Mouse (Mus musculus) brain, embryonic 14.5 days (tissue): ENCODE results near the gene Tmem178b.

Source experiments
- CTCF ChIP-seq: fragments of 200-500 bp; IDR thresholded peaks from 2 replicates; pipeline ENCODE4 v1.5.1; 2012; ENCODE audit warnings: inconsistent platforms, mild to moderate bottlenecking, moderate library complexity, borderline replicate concordance; ENCODE audit not compliant: insufficient read depth, insufficient read length; ENCODE audit errors: extremely low read depth
- POLR2A ChIP-seq: fragments of 200-500 bp; IDR thresholded peaks from 2 replicates; pipeline ENCODE4 v1.6.1; 2012; ENCODE audit warnings: mild to moderate bottlenecking, inconsistent platforms, borderline replicate concordance; ENCODE audit not compliant: poor library complexity, insufficient read depth, insufficient read length, severe bottlenecking; ENCODE audit errors: extremely low read depth

DNA sequence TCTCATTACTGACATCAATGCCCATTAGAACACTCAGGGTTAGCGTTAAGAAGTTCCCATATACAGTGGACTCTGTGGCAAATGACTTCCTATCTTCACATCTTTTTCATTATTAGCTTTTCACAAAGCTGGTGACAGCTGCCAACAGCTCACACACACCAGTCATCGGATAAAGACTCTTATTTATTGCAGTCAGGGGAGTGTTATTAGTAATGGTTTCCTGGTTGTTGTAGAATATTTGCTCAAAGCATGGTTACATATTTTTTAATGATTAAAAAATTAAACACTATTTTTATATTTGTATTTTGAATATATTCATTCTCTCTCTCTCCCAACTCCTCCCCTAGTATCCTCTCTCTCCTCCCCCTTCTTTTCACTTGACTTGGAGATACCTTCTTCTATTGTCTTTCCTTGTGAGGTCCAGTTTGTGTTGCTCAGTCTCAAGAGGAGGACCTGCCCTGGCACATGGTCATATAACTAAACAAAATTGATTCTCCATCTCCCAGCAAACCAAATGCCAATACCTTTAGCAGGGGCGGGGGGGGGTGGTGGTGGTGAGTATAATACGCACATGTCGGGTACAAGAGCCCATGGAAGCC, 151.4 kb downstream of the Tmem178b start:
- TF ChIP-seq POLR2A: no peak
- no peak for TF ChIP-seq CTCF
